Mouse (Mus musculus) G1E (cell line): ENCODE measurements at regions not wholly inside any gene's neighbourhood (a gene's known extent, or its start where the extent isn't known, plus 50 kb on each side); places are given as distances from the start of the nearest gene placed in this dataset.

ENCODE experiments used
- CTCF ChIP-seq: IDR thresholded peaks from 2 replicates; pipeline ENCODE4 v1.5.1; 2012; ENCODE audit warnings: low read depth, low read length, inconsistent platforms, mixed read lengths
- GATA1 ChIP-seq: IDR thresholded peaks from 2 replicates; pipeline ENCODE4 v1.6.1; 2012; ENCODE audit warnings: borderline replicate concordance, low read length, inconsistent platforms, mixed read lengths
- GATA2 ChIP-seq: IDR thresholded peaks from 2 replicates; pipeline ENCODE4 v1.6.1; 2012; ENCODE audit warnings: low read depth, low read length, inconsistent platforms, borderline replicate concordance
- POLR2AphosphoS5 ChIP-seq: IDR thresholded peaks from 2 replicates; pipeline ENCODE4 v1.6.1; 2012; ENCODE audit warnings: low read depth, low read length, inconsistent platforms; ENCODE audit not compliant: insufficient replicate concordance
- TAL1 ChIP-seq: conservative IDR thresholded peaks from 2 replicates; pipeline ENCODE4 v1.6.1; 2012; ENCODE audit warnings: low read depth, low read length, inconsistent platforms, mixed read lengths

GRCm38 (mm10) chr13:52198649-52199348 is 332.3 kb downstream of the Diras2 start:
- TF ChIP-seq CTCF (no peak), GATA1 (no peak), TAL1 (no peak), POLR2AphosphoS5 (no peak), GATA2 (no peak)
